Mouse (Mus musculus) bone marrow, adult 2 months (tissue): ENCODE results near the gene Btn1a1. TPM values are rescaled to one million over a fixed set of nuclear protein-coding genes. Genes with fewer than 3 reads are reported as not detected.

ENCODE experiments used
- H3K27ac ChIP-seq: fragments of 200-500 bp; 2 replicates; pipeline ENCODE4 v1.5.1; 2012; ENCODE audit warnings: low read depth, mild to moderate bottlenecking, control low read depth, inconsistent platforms, low read length; ENCODE audit not compliant: control insufficient read depth, poor library complexity, insufficient read depth
- H3K4me1 ChIP-seq: fragments of 200-500 bp; 2 replicates; pipeline ENCODE4 v1.6.1; 2011; ENCODE audit warnings: low read length; ENCODE audit not compliant: control insufficient read depth, insufficient read depth
- H3K4me3 ChIP-seq: fragments of 200-500 bp; replicated peaks from 2 replicates; pipeline ENCODE3; 2011; ENCODE audit warnings: mild to moderate bottlenecking, low read depth, low read length, control low read depth; ENCODE audit not compliant: control insufficient read depth
- CTCF ChIP-seq: fragments of 200-500 bp; IDR thresholded peaks from 2 replicates; pipeline ENCODE4 v1.5.1; 2011; ENCODE audit warnings: low read length, control low read depth; ENCODE audit not compliant: control insufficient read depth, insufficient read depth
- POLR2A ChIP-seq: fragments of 200-500 bp; IDR thresholded peaks from 2 replicates; pipeline ENCODE4 v1.6.1; 2011; ENCODE audit warnings: low read depth, mild to moderate bottlenecking, control low read depth, low read length, borderline replicate concordance; ENCODE audit not compliant: control insufficient read depth
- WGBS: fragments of 180-500 bp; shearing (Covaris S2); methylation state at CpG from one replicate; pipeline ENCODE4 v1.1.7; 2018; 5-methylcytosine and 5-hydroxymethylcytosine counted together
- polyA plus RNA-seq: library from polyadenylated mRNA; stranded (reverse); fragments of >200 nt; gene quantifications from 2 replicates; pipeline ENCODE4 v1.2.4, GENCODE M21; 2011; ENCODE audit warnings: low replicate concordance; ENCODE audit not compliant: missing spikeins, insufficient read depth, insufficient read length

The Btn1a1 gene
- polyA plus RNA-seq = 0.87 and 3.1 TPM in 2 replicates

GRCm38 (mm10) chr13:23465600-23466109 is at the start of gene Btn1a1:
Gene Btn1a1 (minus strand): TSS chr13:23465901.
- 1% methylated on average over 7 of the region's 7 CpGs for WGBS
- Histone ChIP-seq H3K4me3 (peak within 1 kb of the TSS; percentile 35), H3K4me1 (no peaks in the 10 kb centered on the region; the same call in 1 of the 2 replicates), H3K27ac (no peak within 1 kb of the TSS)
- TF ChIP-seq CTCF (no peak), POLR2A (no peak)

- no peak overlapping the region for H3K4me3 ChIP-seq
- TF ChIP-seq POLR2A (no peak), CTCF (no peak)
- H3K4me1 ChIP-seq = no peaks in the 10 kb centered on the region; the same call in 1 of the 2 replicates
- 76% methylated on average over 5 of the region's 5 CpGs for WGBS
- no peak overlapping the region for H3K27ac ChIP-seq
Measured at GRCm38 (mm10) chr13:23515281-23515680, 49.6 kb upstream of the Btn1a1 start.

- Histone ChIP-seq H3K27ac (no peak overlapping the region), H3K4me3 (no peak overlapping the region)
- WGBS = 88% methylated on average over 1 of the region's 1 CpGs
Measured at GRCm38 (mm10) chr13:23513517-23513916, 47.8 kb upstream of the Btn1a1 start.

GRCm38 (mm10) chr13:23510127-23510526 is 44.4 kb upstream of the Btn1a1 start:
- H3K27ac ChIP-seq = no peak overlapping the region
- no peak overlapping the region for H3K4me3 ChIP-seq
- WGBS = 57% methylated on average over 1 of the region's 1 CpGs
- no peak for TF ChIP-seq CTCF
- TF ChIP-seq POLR2A = no peak
- H3K4me1 ChIP-seq = no peaks in the 10 kb centered on the region

More at GRCm38 (mm10) chr13:23513517-23513916, 47.8 kb upstream of the Btn1a1 start:
- no peaks in the 10 kb centered on the region; the same call in 1 of the 2 replicates for H3K4me1 ChIP-seq
- TF ChIP-seq POLR2A (no peak), CTCF (no peak)

- TF ChIP-seq POLR2A (no peak), CTCF (no peak)
- Histone ChIP-seq H3K27ac (no peak overlapping the region), H3K4me1 (no peaks in the 10 kb centered on the region; the same call in 1 of the 2 replicates), H3K4me3 (no peak overlapping the region)
- WGBS = 65% methylated on average over 14 of the region's 14 CpGs
Measured at GRCm38 (mm10) chr13:23506819-23507515, 41.3 kb upstream of the Btn1a1 start.

- no peak overlapping the region for H3K27ac ChIP-seq
- TF ChIP-seq POLR2A (no peak), CTCF (no peak)
- H3K4me1 ChIP-seq = no peaks in the 10 kb centered on the region; the same call in 1 of the 2 replicates
- H3K4me3 ChIP-seq = no peak overlapping the region
- WGBS = 57% methylated on average over 13 of the region's 13 CpGs
Measured at GRCm38 (mm10) chr13:23506351-23506750, 40.6 kb upstream of the Btn1a1 start.

- 63% methylated on average over 14 of the region's 14 CpGs for WGBS
- no peak overlapping the region for H3K27ac ChIP-seq
- H3K4me1 ChIP-seq = no peaks in the 10 kb centered on the region; the same call in 1 of the 2 replicates
Measured at GRCm38 (mm10) chr13:23505662-23506345, 40.1 kb upstream of the Btn1a1 start.

GRCm38 (mm10) chr13:23503797-23504196 is 38.1 kb upstream of the Btn1a1 start:
- TF ChIP-seq POLR2A = no peak
- TF ChIP-seq CTCF = no peak
- Histone ChIP-seq H3K4me3 (no peak overlapping the region), H3K4me1 (no peaks in the 10 kb centered on the region; the same call in 1 of the 2 replicates), H3K27ac (no peak overlapping the region)
- WGBS = 9% methylated on average over 9 of the region's 9 CpGs

More at GRCm38 (mm10) chr13:23505662-23506345, 40.1 kb upstream of the Btn1a1 start:
- TF ChIP-seq POLR2A = no peak
- no peak for TF ChIP-seq CTCF
- H3K4me3 ChIP-seq = no peak overlapping the region
